Mouse (Mus musculus) E14TG2a.4 (cell line): ENCODE data around the gene Stk40.

Experiments
- CTCF ChIP-seq: conservative IDR thresholded peaks from 2 replicates; pipeline ENCODE4 v1.5.1; 2014; ENCODE audit warnings: low read length
- NANOG ChIP-seq: IDR thresholded peaks from 2 replicates; pipeline ENCODE4 v1.6.1; 2014; ENCODE audit warnings: borderline replicate concordance, low read length, mixed read lengths
- POU5F1 ChIP-seq: IDR thresholded peaks from 2 replicates; pipeline ENCODE4 v1.6.1; 2014; ENCODE audit warnings: low read length, borderline replicate concordance

GRCm38 (mm10) chr4:126120506-126120905 is 16.7 kb downstream of the Stk40 start:
- TF ChIP-seq CTCF (no peak), POU5F1 (no peak), NANOG (no peak)
